Mouse (Mus musculus): ENCODE results near the gene Bbox1. TPM values are rescaled to one million over a fixed set of nuclear protein-coding genes. Genes with fewer than 3 reads are reported as not detected.

Gene Bbox1
- not detected for total RNA-seq (2023)

GRCm38 (mm10) chr2:110314509-110315155 lies at the start of gene Bbox1:
Bbox1 (minus strand) TSS chr2:110314560.

GRCm38 (mm10) chr2:110362432-110363283 lies 48.3 kb upstream of the Bbox1 start, which contains the start of gene Fibin:
Fibin (minus strand) TSS chr2:110363183.

Other genes starting within 250 kb of the Bbox1 start
- not detected for gene Fibin, start 48.6 kb upstream of the Bbox1 start, total RNA-seq (2023)